Mouse (Mus musculus): Measurements from ENCODE around the gene Tifa. TPM values are rescaled to one million over a fixed set of nuclear protein-coding genes. Genes with fewer than 3 reads are reported as not detected.

The Tifa gene
- polyA plus RNA-seq, 1 experiment from 2014 or later: 3.4 TPM

DNA sequence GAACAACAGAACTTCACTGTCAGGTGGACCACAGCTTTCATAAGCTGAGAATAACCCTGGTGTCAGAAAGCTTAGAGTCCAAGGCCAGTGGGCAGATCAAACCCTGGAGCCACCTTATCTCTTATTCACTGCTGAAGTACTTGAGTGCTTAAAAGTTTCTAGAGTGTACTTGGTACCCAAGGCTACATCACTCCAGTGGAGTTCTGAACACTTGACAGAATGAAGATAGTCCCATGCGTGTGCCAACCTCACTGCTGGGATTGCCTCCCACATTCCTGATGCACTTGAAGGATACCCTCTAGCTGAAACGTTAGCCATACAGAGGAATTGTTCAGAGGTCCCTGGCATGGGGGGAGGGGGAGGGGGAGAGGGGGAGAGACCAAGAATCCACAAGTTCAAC lies 92.1 kb downstream of the Tifa start:
- 79% methylated on average over 2 of the region's 2 CpGs for whole genome bisulfite sequencing
- H3K4me2 ChIP-seq (replicated peaks): no peak overlapping the region
- ATAC-seq (ENCODE audit: low FRiP score, low read depth): no peak
- H3K9ac ChIP-seq: no peak overlapping the region
- no peak overlapping the region for H3K4me3 ChIP-seq
- peaks cover 6% of the 10 kb centered on the region; the same call in 1 of the 2 replicates for H3K4me1 ChIP-seq
- H3K27me3 ChIP-seq: no peaks in the 10 kb centered on the region
- no peaks in the 10 kb centered on the region for H3K36me3 ChIP-seq
- H3K27ac ChIP-seq: no peak overlapping the region
- H3K9me3 ChIP-seq: no peaks in the 10 kb centered on the region

Other genes with a start within 250 kb of the Tifa start
- 66.2 and 67.5 TPM in 2 replicates for gene Larp7, start 236.5 kb upstream of the Tifa start, polyA plus RNA-seq (2015; fragmentation: Nextera tagmentation; extraction: Ambion mirVana)
- gene Zgrf1, start 236.3 kb upstream of the Tifa start, polyA plus RNA-seq (2015; fragmentation: Nextera tagmentation; extraction: Ambion mirVana): 8.7 and 10.6 TPM in 2 replicates
- gene Neurog2, start 156.7 kb upstream of the Tifa start, polyA plus RNA-seq (2015; fragmentation: Nextera tagmentation; extraction: Ambion mirVana): 0.08 TPM in 1 of 2 replicates, not detected in the other
- 0.80 and 1.4 TPM in 2 replicates for gene Alpk1, start 9.3 kb upstream of the Tifa start, polyA plus RNA-seq (2015; fragmentation: Nextera tagmentation; extraction: Ambion mirVana)
- 52.6 and 54.1 TPM in 2 replicates for gene Ap1ar, start 47.7 kb downstream of the Tifa start, polyA plus RNA-seq (2015; fragmentation: Nextera tagmentation; extraction: Ambion mirVana)
- gene Fam241a, start 106.5 kb downstream of the Tifa start, polyA plus RNA-seq (2015; fragmentation: Nextera tagmentation; extraction: Ambion mirVana): 5.8 and 6.2 TPM in 2 replicates

Data from limb, embryonic 13.5 days (tissue).